Mouse (Mus musculus) lung, postnatal 14 days (tissue): ENCODE data around the gene 1700020A23Rik.
A peak's percentile ranks its signal among the peaks of the same experiment; 100 is the strongest.

Experiments
- DNase-seq: peaks from one replicate; pipeline ENCODE4 v3.0.0; 2021

Gene 1700020A23Rik

DNA sequence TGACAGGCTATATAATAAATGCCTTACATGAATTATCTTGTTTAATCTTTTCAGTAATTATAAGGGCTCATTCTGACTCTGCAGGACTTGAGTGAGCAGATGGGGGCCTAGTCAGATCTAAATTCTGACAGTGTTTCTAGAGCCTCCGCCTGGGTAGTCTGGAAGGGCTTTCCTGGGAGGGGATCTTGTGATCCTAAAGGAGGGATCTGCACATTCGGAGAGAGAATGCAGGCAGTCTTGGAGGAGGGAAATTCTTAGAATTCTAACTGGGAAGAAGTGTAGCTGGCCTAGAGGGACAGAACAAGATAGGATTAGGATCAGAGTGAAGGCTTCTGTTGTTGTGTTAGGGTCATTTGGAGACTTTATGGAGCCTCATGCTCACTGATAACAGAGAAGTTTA is 47.2 kb downstream of the 1700020A23Rik start:
- DNase-seq, result no peak

GRCm38 (mm10) chr2:130453421-130453820 is 48.4 kb downstream of the 1700020A23Rik start:
- DNase-seq, result no peak

DNA sequence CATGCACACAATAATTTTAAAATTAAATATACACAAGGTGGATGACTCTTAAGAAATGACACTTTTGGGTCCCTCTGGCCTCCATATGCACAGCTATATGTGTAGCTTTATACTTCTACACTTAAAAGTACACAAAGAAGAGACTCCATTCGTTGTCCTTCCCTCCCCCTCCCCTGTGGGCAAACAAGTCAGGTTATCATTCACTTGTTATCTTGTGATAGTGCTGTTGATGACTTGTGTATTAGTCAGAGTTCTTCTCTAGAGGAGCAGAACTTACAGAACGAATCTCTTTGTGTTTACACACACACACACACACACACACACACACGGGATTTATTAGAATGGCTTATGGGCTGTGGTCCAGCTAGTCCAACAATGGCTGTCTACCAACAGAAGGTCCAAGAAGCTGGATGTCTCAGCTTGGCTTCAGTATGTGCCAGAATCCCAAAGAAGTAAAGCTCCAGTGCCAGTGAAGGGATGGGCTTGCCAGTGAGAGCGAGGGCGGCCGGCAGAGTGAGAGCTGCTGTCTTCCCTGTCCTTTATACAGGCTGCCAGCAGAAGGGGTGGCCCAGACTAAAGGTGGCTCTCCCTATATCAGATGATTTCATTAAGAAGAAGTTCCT is 49.8 kb downstream of the 1700020A23Rik start:
- DNase-seq, result peak; percentile 12
